Mouse (Mus musculus): ENCODE measurements around the gene Rab34.

DNA sequence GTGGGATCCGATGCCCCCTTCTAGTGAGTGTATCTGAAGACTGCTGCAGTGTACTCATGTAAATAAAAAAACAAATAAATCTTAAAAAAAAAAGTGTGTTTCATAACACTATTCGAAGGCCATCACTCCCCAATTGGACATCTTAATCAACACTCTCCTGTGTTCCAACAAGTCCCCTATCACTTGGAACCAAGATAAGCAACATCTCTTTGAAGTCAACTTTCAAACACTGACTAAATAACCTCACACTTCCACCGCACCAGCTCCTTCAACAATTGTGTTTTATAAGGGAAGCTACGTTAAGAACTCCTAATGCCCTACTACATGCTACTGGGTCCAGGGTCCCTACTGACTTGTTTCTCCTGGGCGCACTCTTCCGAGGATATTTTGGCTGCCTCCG, 5.8 kb upstream of the Rab34 start:
- no peak for TF ChIP-seq CTCF (IDR thresholded peaks at IDR 0.05; ENCODE audit: extremely low read depth, insufficient read depth, insufficient read length, insufficient replicate concordance)
- TF ChIP-seq POLR2A (IDR thresholded peaks at IDR 0.05; ENCODE audit: low read depth, low read length) = no peak
